Mouse (Mus musculus): ENCODE results near the gene Olfr1047.
"Not testable (repeated sequence)": the region's sequence is repeated elsewhere in the genome, so short reads cannot be mapped to it uniquely, and the experiment has no call there.

Gene Olfr1047

DNA sequence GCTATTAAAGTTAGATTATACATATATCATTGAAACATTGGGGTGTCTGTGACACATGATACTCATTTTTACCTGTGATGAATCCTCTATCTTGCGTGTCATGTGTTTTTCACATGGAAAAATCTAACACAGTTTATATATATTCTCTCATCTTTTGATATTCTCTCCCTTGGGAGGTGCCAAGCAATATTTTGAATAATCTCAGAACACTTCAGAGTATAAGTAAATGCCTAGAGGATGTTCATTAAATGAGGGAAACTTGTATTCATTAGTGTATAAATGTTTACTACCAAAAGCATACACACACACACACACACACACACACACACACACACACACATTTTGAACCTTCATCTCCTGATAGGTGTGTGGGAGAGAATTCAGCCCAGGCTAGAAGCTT is at the start of gene Olfr1047:
Gene Olfr1047, minus strand, starts transcription at position 101 of the 400 bp plus-strand sequence.
- no peak for DNase-seq

DNA sequence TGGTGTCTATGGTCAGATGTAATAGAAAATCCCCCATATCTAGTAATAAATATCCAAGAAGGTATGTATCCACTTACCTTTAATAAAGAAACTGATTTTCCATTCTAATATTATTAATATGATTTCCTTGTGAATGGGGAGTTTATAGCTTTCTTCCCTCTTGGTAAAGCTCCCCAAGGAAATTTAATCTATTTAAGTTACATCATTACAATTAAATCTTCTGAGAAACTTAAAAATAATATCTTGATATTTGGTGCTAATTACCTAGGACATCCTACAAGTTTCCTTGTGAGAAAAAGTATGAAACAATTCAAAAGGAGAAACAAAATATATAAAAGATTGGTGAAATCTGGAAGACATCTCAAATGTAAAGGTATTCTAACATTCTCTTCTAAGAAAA is 47.8 kb upstream of the Olfr1047 start, which contains the start of gene Olfr1051:
Gene Olfr1051, minus strand, starts transcription at position 101 of the 400 bp plus-strand sequence.
- not testable (repeated sequence) for DNase-seq

DNA sequence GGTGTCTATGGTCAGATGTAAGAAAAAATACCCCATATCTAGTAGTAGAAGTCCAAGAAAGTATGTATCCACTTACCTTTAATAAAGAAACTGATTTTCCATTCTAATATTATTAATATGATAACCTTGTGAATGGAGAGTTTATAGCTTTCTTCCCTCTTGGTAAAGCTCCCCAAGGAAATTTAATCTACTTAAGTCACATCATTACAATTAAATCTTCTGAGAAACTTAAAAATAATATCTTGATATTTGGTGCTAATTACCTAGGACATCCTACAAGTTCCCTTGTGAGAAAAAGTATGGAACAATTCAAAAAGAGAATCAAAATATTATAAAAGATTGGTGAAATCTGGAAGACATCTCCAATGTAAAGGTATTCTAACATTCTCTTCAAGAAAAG is 27.0 kb upstream of the Olfr1047 start, which contains the start of gene Olfr1049:
Gene Olfr1049, minus strand, starts transcription at position 101 of the 400 bp plus-strand sequence.
- not testable (repeated sequence) for DNase-seq

DNA sequence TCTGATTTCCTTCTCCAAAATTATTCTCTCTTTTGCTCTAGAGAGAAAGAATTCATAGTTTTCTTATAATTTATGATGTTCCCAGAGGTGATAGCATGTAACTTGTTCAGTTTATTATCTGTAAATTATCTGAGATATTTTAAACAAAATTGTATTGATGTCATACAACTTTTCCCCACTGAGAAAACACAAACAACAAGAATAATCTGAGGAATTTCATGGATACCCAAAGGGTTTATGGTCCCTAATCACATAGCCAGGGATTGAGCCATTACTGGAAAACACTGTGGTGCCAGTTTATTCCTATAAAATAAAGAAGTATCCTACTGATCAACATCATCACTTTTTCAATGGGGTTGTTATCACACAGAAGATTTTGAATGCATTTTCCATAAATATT is 9.0 kb upstream of the Olfr1047 start, which contains the start of gene Olfr1048:
Gene Olfr1048, minus strand, starts transcription at position 101 of the 400 bp plus-strand sequence.
- no peak for DNase-seq

DNA sequence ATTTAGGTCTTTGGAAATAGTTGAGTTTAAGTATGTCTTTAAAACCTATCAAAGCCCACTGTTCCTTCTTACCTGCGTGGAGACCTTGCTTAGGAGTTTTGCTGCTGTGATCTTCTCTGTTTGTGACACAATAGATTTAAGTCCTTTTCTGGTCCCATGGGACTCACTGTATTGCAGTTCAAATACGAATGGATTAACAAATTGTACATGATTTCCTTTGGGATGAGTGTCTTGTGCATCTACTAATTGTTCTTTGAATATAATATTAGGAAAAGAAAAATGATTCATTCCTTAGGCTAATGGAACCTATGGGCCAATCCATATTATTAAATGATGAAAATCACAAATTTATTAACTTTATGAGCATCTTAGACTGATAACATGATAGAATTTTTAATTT is 12.0 kb downstream of the Olfr1047 start, which contains the start of gene Olfr1046:
Gene Olfr1046, minus strand, starts transcription at position 101 of the 400 bp plus-strand sequence.
- no peak for DNase-seq

DNA sequence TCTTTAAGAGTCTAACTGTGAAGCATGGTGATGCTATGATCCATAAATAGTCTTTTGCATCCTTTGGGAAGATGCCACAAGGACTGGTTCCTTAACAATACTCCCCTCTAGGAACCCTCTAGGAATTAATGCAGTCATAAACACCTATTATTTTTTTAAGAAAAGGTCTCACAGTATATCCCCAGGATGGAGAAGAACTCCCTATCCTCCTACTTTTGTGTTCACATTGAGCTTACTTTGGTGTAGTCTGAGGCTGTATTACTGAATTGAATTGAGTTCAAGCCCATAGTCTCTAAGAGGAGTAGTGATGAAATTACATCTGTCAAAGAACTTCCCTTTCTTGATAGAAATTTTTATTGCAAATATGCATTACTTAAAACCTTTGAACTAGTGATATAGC is 28.3 kb downstream of the Olfr1047 start, which contains the start of gene Olfr1045:
Gene Olfr1045, minus strand, starts transcription at position 101 of the 400 bp plus-strand sequence.
- DNase-seq: no peak

DNA sequence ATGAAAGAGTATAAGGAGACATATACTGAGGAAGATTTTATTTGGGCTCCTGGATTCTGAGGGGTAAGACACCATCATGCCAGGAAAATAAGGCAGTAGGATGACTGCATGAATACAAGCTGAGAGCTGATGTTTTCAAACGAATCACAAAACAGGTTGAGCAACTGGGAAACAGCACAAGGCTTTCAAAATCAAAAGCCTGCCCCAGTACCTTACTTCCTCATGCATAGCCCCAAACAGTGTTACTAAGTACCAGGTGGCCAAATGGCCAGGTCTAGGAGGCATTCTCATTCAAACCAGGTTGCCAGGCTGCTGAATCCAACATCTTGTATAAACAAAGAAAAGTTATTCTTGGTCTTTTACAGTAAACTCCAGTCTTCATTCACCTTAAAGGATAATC is 35.3 kb downstream of the Olfr1047 start:
- no peak for DNase-seq

DNA sequence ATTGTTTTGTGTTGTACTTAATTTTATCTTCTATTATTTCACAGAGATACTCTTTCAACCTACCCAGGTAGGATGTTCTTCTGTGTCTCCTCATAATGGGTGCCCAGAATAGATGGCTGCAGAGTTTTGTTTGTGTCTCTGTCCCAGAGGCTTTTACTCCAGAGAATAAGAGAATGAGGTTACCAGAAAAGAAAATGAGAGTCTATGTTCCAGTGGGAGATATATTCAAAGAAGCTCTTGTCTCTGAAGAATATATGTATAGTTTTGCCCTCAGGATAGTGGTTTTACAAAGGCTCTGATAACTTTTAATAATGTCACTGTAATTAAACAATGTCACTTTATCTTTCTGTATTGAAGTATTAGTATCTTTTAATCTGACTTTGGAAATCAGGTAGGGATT is 45.6 kb downstream of the Olfr1047 start, which contains the start of gene Olfr52:
Gene Olfr52, minus strand, starts transcription at position 101 of the 400 bp plus-strand sequence.
- no peak for DNase-seq

DNA sequence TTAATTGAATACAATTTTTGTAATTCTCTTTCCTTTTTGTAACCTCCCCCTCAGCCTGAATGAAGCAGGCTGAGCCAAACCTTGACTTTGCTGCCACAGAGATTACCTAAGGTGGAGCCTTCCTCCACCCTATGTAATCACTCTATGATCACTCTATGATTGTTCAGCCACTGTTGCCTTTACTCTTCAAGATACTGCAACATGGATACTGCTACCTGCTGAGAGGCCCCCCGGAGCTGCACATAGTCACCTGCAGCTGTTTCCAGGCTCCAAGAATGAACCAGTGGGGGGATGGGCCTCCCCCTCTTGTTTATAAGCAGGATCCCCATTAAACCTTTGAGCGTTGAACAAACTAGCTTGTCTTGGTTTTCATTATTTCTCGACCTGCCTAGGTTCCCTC is 51.3 kb downstream of the Olfr1047 start:
- DNase-seq: no peak

DNA sequence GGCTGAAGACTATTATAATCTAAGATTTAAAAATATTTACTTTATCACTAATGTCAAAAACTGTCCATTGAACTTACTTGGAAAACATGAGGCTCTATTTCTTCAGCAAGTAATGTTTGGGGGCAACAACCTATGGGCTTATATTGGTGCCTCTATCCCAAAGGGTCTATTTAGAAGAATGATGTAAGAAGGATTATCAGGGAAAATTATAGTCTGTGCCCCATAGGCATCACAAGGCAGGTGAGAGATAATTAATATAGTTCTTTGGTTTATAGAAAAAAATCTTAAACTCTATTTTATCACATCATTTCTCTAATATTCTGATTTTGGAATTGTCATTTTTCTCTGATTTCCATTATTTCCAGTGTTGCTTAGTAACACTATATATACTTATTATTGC is 53.5 kb downstream of the Olfr1047 start, which contains the start of gene Olfr1044:
Gene Olfr1044, minus strand, starts transcription at position 101 of the 400 bp plus-strand sequence.
- DNase-seq: no peak

All from thymus, adult 18-20 months (tissue).